Comparison of ENCODE assay signal across 33 mouse cellular contexts in the genomic region with DNA sequence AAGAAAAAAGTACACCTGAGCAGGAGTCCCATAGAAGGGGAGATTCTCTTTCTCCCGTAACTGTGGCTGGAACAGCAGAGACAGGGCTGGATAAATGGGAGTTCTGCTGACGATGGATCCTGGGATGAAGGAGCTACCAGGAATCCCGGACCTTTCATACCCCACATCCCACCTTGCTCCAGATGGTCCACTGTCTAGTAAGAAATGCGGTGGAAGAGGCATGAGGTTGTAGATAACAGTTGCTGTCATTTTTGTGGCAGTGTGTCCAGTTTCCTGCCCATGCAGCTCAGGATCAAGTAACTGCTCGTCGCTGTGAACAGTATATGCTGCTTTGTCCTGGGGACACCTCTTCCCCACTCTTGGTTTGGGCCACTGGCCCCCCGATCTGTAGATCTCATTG.
"Had no signal": no experiment of that assay in that cellular context is flagged by ENCODE, and none has a peak within 500 bp of the region (broad histone marks: within the 10 kb centered on the region; RNA-seq: fewer than 3 reads in every experiment).

No protein-coding gene starts in this region.

- ATAC-seq: hindbrain, embryonic 16.5 days; hindbrain, postnatal 0 days; inflammation-experienced regulatory T-cells, adult 6 months; intestine, embryonic 15.5 days; intestine, embryonic 16.5 days; intestine, postnatal 0 days had no signal

- H3K9ac ChIP-seq: heart, embryonic 12.5 days; heart, embryonic 13.5 days; heart, embryonic 15.5 days; hindbrain, embryonic 12.5 days; hindbrain, embryonic 13.5 days; hindbrain, embryonic 14.5 days; hindbrain, embryonic 15.5 days; intestine, embryonic 15.5 days; kidney, embryonic 15.5 days had no signal

- H3K4me3 ChIP-seq: heart, embryonic 12.5 days; heart, embryonic 13.5 days; heart, embryonic 15.5 days; hindbrain, embryonic 10.5 days; hindbrain, embryonic 12.5 days; hindbrain, embryonic 13.5 days; hindbrain, embryonic 15.5 days; intestine, embryonic 15.5 days; kidney, embryonic 15.5 days; layer of hippocampus, adult 2 months; left cerebral cortex, adult 2 months had no signal

- H3K4me1 ChIP-seq: heart, embryonic 12.5 days; heart, embryonic 15.5 days; hindbrain, embryonic 10.5 days; hindbrain, embryonic 12.5 days; hindbrain, embryonic 13.5 days; hindbrain, embryonic 15.5 days; intestine, embryonic 15.5 days had no signal

- H3K27ac ChIP-seq: heart, embryonic 13.5 days; heart, embryonic 15.5 days; hindbrain, embryonic 10.5 days; hindbrain, embryonic 12.5 days; hindbrain, embryonic 13.5 days; hindbrain, embryonic 14.5 days; hindbrain, embryonic 15.5 days; hindbrain, postnatal 0 days; intestine, embryonic 15.5 days; kidney, embryonic 15.5 days; kidney, postnatal 0 days; layer of hippocampus, adult 2 months; left cerebral cortex, adult 2 months had no signal

- DNase-seq: heart, postnatal 10 days; heart, postnatal 14 days; heart, postnatal 36 days; heart, postnatal 4 days; kidney, adult 11 months; kidney, adult 18-20 months; kidney, adult 2 months; kidney, adult 8-10 months; kidney, postnatal 10 days; kidney, postnatal 14 days; kidney, postnatal 25 days; kidney, postnatal 36 days; kidney, postnatal 4 days; layer of hippocampus, adult 9-11 months; layer of hippocampus, postnatal 36 days had no signal

- H3K27me3 ChIP-seq: heart, embryonic 12.5 days; heart, embryonic 15.5 days; hindbrain, embryonic 12.5 days; hindbrain, embryonic 13.5 days; hindbrain, embryonic 15.5 days; intestine, embryonic 15.5 days; kidney, embryonic 15.5 days had no signal

- H3K4me2 ChIP-seq: heart, embryonic 12.5 days; heart, embryonic 13.5 days; heart, embryonic 15.5 days; hindbrain, embryonic 12.5 days; hindbrain, embryonic 13.5 days; hindbrain, embryonic 14.5 days; hindbrain, embryonic 15.5 days; intestine, embryonic 15.5 days; kidney, embryonic 15.5 days had no signal

- H3K9me3 ChIP-seq: heart, embryonic 15.5 days; hindbrain, embryonic 15.5 days; intestine, embryonic 15.5 days; kidney, embryonic 15.5 days had no signal

- H3K36me3 ChIP-seq: heart, embryonic 12.5 days; heart, embryonic 13.5 days; heart, embryonic 15.5 days; hindbrain, embryonic 10.5 days; hindbrain, embryonic 12.5 days; hindbrain, embryonic 13.5 days; hindbrain, embryonic 15.5 days; intestine, embryonic 15.5 days; kidney, embryonic 15.5 days had no signal
